Mouse (Mus musculus) stomach, embryonic 16.5 days (tissue): ENCODE data around the gene Gm49336. TPM values are rescaled to one million over a fixed set of nuclear protein-coding genes. Genes with fewer than 3 reads are reported as not detected.

ENCODE experiments used
- ATAC-seq: fragments of 200-750 bp; cut with Nextera tagmentation; 2 replicates; pipeline ENCODE4 v1.8.0; 2017; ENCODE audit warnings: moderate number of reproducible peaks, moderate TSS enrichment; ENCODE audit not compliant: insufficient read depth, low FRiP score
- H3K27ac ChIP-seq: fragments of 300-500 bp; sonication (generic); 2 replicates; pipeline ENCODE4 v1.5.1; 2014; ENCODE audit warnings: low read length
- H3K27me3 ChIP-seq: fragments of 300-500 bp; sonication (generic); 2 replicates; pipeline ENCODE4 v1.6.1; 2014; ENCODE audit warnings: low read length, control low read depth, mixed read lengths; ENCODE audit not compliant: control insufficient read depth, insufficient read depth
- H3K36me3 ChIP-seq: fragments of 300-500 bp; sonication (generic); 2 replicates; pipeline ENCODE4 v1.6.1; 2014; ENCODE audit warnings: low read length; ENCODE audit not compliant: control insufficient read depth, insufficient read depth
- H3K4me1 ChIP-seq: fragments of 300-500 bp; sonication (generic); 2 replicates; pipeline ENCODE4 v1.6.1; 2014; ENCODE audit warnings: low read length, control low read depth, mixed read lengths; ENCODE audit not compliant: control insufficient read depth, insufficient read depth
- H3K4me2 ChIP-seq: fragments of 300-500 bp; sonication (generic); 2 replicates; pipeline ENCODE4 v1.6.1; 2014; ENCODE audit warnings: low read depth, low read length, mixed read lengths
- H3K4me3 ChIP-seq: fragments of 300-500 bp; sonication (generic); replicated peaks from 2 replicates; pipeline ENCODE4 v1.5.1; 2014; ENCODE audit warnings: mild to moderate bottlenecking, low read length
- H3K9ac ChIP-seq: fragments of 300-500 bp; sonication (generic); 2 replicates; pipeline ENCODE4 v1.6.1; 2014; ENCODE audit warnings: low read length
- H3K9me3 ChIP-seq: fragments of 300-500 bp; sonication (generic); replicated peaks from 2 replicates; pipeline ENCODE4 v1.6.1; 2016; ENCODE audit warnings: low read length, control low read depth; ENCODE audit not compliant: control insufficient read depth
- WGBS: fragments of 180-500 bp; shearing (Covaris S2); extraction: QIAGEN DNeasy Blood & Tissue Kit; methylation state at CpG from one replicate; pipeline ENCODE4 v1.1.7; 2014; 5-methylcytosine and 5-hydroxymethylcytosine counted together
- polyA plus RNA-seq: library from polyadenylated mRNA; unstranded; fragments of >200 nt; fragmentation: Nextera tagmentation; extraction: Ambion mirVana; gene quantifications from 2 replicates; pipeline ENCODE4 v1.2.1, GENCODE M21; 2015

The Gm49336 gene
- polyA plus RNA-seq, 1 experiment from 2014 or later, result 50.5 TPM

DNA sequence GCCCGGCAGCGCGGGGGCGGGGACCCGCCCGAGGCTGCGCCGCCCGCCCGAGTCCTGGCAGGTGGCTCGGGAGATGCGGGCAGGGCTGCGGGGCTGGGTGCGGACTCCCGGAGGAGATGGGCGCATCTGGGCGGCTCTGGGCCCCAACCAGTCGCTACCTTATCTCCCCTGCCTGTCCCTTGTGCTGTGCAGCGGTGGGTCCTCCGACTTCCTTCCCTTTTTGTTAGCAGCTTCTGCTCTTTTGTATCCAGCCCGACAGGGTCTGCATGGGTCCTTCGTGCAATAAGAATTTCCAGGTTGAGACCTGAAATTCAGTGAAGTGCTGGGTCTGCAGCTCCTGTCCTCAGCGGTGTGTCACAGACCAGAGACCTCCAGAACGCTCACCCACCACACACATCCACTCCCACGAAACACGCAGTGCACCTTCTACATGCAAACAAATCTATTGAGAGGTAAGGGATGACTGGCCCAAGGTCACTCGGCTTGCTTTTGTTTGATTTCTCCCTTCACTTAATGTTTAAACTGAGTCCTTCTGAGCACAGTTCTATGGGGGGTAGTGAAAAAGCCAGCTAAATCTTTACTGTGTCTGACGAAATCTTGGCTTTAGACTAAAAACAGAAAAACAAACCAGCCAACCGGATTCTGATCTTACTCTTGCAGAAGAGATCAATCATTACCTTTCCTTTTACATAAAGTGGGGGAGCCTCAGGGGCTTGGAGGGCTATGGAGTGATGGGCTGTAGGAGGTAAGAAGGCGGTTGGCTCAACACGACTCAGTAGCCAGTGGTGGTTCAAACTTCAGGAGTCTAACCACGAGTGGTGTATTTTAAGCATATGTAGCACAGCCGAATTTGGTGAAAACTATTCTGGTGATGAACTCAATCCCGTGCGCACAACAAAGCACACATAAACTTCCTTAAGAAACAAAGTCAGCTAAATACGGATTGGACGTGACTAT, 73.4 kb downstream of the Gm49336 start:
- Histone ChIP-seq H3K9ac (peak overlapping the region; percentile 84), H3K4me1 (0 out of 2 replicates have a peak, but pooled peaks cover 2% of the 10 kb centered on the region), H3K9me3 (no peaks in the 10 kb centered on the region), H3K27ac (peak overlapping the region; percentile 77), H3K4me2 (peak overlapping the region; percentile 94), H3K4me3 (peak overlapping the region; percentile 68), H3K36me3 (no peaks in the 10 kb centered on the region), H3K27me3 (peaks cover 6% of the 10 kb centered on the region; the same call in 1 of the 2 replicates)
- WGBS, result 16% methylated on average over 35 of the region's 37 CpGs
- peak; percentile 8 for ATAC-seq

DNA sequence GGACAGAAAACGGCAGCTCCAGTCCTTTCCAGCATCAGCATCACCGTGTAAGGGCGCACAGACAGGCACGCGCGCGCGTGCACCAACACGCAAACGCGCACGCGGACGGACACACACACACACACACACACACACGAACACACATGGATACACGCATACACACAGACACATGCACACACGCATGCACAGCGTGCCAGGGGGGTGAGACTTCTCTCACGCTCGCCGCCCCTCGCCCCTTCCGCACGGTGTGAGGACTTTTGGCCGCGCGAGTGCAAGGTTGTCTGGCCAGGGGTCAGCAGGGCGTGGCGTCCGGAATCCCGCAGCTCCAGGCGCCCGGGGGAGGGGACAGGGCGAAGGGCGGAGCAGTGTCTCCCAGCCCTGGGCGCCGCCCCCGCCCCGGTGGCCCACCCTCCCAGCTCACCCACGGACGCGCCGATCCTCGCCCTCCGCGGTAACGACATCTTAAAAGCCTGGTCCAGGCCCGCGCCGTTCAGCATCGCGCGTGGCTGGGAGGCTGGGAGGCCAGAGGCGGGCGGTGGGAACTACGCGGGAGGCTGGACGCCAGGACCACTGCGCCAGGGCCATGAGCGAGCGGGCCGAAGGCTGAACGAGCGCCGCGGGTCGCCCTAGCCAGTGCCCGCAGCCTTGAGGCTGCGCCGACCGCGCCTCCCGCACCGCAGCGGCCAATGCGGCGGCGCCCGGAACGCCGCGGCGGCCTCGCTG, 74.3 kb downstream of the Gm49336 start:
- Histone ChIP-seq H3K27me3 (peaks cover 6% of the 10 kb centered on the region; the same call in 1 of the 2 replicates), H3K4me3 (peak overlapping the region; percentile 68), H3K9me3 (no peaks in the 10 kb centered on the region), H3K4me1 (0 out of 2 replicates have a peak, but pooled peaks cover 2% of the 10 kb centered on the region), H3K4me2 (peak overlapping the region; percentile 94), H3K9ac (peak overlapping the region; percentile 84), H3K36me3 (no peaks in the 10 kb centered on the region), H3K27ac (peak overlapping the region; percentile 77)
- ATAC-seq, result peak; percentile 77
- WGBS, result under 1% methylated on average over 84 of the region's 84 CpGs

DNA sequence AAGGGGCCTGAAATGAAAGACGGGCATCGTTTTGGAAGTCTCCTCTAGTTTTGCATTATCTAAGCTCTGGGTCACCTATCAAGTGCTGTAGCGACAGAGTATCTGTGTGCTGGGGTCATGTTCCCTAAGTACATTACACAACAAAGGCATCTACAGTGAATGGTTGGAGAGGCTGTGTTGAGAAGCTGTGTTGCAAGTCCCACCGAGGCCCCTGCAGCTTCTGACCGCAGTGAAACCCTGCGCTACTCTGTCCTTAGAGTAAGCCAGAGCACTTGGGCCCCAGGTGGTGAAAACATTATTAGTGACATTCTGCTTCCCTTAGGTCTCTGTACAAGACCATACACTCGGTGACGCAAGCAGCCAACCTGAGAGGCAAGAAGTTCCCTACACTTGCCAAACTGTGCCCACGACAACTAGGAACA, 74.8 kb downstream of the Gm49336 start:
- Histone ChIP-seq H3K27me3 (peaks cover 6% of the 10 kb centered on the region; the same call in 1 of the 2 replicates), H3K4me3 (peak overlapping the region; percentile 68), H3K27ac (peak overlapping the region; percentile 26; the same call in 1 of the 2 replicates), H3K9ac (peak overlapping the region; percentile 84; the same call in 1 of the 2 replicates), H3K36me3 (no peaks in the 10 kb centered on the region), H3K9me3 (no peaks in the 10 kb centered on the region), H3K4me1 (0 out of 2 replicates have a peak, but pooled peaks cover 5% of the 10 kb centered on the region), H3K4me2 (peak overlapping the region; percentile 94)
- no peak; the same call in 1 of the 2 replicates for ATAC-seq
- 40% methylated on average over 9 of the region's 9 CpGs for WGBS

DNA sequence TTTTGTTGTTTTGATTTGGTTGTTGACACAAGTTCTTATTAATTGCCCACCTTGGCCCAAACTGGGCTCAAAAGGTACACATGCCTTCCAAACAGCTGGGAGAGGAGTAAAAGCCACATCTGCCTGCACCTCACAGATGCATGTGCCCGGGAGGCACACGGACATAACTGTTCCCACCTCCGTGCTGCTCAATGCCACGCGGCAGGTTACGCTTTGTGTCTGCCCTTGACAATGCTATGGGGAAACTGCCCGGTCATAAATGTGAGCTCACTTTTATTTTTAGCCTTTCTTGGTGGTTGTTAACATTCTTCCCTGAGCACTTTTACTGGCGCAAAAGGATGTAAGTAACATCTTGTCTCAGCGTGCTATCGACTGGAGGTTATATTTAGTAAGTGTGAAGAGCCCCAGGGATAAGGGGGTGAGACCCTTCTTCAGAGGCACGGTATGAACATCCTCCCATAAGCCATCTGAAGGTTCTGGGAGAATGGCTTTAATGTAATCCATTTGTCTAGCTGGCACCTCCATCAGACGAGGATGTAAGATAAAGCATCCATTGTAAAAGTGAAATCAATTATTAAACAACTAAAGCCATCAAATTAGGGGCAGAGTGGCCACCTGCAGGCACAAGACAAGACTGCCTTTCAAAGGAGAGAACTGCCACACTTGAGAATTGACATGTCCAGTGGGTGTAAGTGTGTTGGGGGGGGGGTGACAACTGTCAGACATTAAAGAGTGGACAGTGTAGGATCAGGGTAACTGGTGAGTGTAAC, 78.8 kb downstream of the Gm49336 start:
- Histone ChIP-seq H3K4me3 (no peak overlapping the region), H3K9ac (no peak overlapping the region), H3K9me3 (no peaks in the 10 kb centered on the region), H3K36me3 (no peaks in the 10 kb centered on the region), H3K4me2 (no peak overlapping the region), H3K27ac (no peak overlapping the region; the same call in 1 of the 2 replicates), H3K4me1 (0 out of 2 replicates have a peak, but pooled peaks cover 5% of the 10 kb centered on the region), H3K27me3 (peaks cover 4% of the 10 kb centered on the region; the same call in 1 of the 2 replicates)
- no peak for ATAC-seq
- 60% methylated on average over 12 of the region's 12 CpGs for WGBS

DNA sequence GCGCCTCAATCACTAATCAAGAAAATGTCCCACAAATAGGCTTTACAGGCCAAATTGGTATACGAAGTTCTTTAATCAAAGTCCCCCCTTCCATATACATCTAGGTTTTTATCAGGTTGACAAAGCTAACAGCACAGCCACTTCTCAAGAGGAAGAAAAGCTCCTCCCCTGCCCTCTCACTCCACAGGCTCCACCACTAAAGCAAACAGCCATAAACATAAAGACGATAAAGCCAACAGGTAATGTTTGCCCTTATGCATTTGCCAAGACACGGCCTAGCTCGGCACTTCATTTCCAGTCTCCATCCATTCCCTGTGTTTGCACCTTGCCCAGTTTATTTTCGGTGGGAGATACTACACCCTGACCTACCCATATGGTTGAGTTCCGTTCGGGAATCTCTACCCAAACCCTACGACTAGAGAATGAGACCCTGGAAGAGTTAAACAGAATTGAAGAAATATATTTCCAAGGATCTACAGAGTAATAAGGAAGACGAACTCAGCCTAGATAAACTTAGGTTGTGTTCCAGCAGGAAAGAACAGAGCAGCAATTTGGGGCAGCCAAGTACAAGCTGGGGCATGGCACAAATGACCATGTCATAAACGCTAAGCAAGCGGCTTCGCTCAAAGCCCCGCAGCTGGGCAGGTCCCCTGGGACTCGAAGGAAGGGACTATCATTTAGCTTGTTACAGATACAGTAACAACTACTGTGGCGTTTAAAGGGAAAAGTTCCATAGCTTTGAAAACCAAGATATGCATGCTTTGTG, 80.3 kb downstream of the Gm49336 start:
- Histone ChIP-seq H3K27me3 (peaks cover 3% of the 10 kb centered on the region; the same call in 1 of the 2 replicates), H3K4me2 (0 out of 2 replicates have a peak overlapping the region, but pooled peaks have one; percentile 2), H3K4me3 (no peak overlapping the region), H3K4me1 (0 out of 2 replicates have a peak, but pooled peaks cover 3% of the 10 kb centered on the region), H3K9me3 (no peaks in the 10 kb centered on the region), H3K9ac (no peak overlapping the region), H3K36me3 (no peaks in the 10 kb centered on the region), H3K27ac (peak overlapping the region; percentile 63; the same call in 1 of the 2 replicates)
- 66% methylated on average over 16 of the region's 16 CpGs for WGBS
- peak; percentile 61; the same call in 1 of the 2 replicates for ATAC-seq

DNA sequence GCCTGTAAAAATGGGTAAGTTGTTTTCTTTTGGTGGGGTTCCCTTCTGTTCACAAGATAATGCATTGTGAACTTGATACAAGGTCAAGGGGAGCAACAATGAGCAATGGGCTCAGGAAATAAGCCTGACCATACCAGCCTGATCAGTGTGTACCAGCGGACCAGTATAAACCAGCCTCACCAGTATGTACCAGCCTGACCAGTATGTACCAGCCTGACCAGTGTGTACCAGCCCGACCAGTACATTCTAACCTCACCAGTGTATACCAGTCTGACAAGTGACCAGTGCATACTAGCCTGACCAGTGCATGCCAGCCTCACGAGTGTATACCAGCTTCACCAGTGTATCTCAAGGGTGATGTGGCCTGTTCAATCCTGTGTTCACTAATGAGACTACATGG, 87.9 kb downstream of the Gm49336 start:
- Histone ChIP-seq H3K4me1 (no peaks in the 10 kb centered on the region), H3K36me3 (no peaks in the 10 kb centered on the region), H3K27me3 (no peaks in the 10 kb centered on the region), H3K9me3 (no peaks in the 10 kb centered on the region), H3K4me2 (no peak overlapping the region), H3K9ac (no peak overlapping the region), H3K4me3 (no peak overlapping the region), H3K27ac (no peak overlapping the region)
- WGBS, result 84% methylated on average over 3 of the region's 3 CpGs
- ATAC-seq, result no peak
